Mouse (Mus musculus) natural killer cell, adult 2 months (primary cell): ENCODE data around the gene Tex33.
A peak's percentile ranks its signal among the peaks of the same experiment; 100 is the strongest.

Experiments used
- DNase-seq, 2 experiments: peaks; one replicate each; pipeline ENCODE4 v3.0.0; 2022; ENCODE audit warnings: low spot score in 2 of 2

Tex33 gene

GRCm38 (mm10) chr15:78416937-78417336 is 21.2 kb upstream of the Tex33 start:
- DNase-seq: no peak

GRCm38 (mm10) chr15:78414157-78414556 is 18.4 kb upstream of the Tex33 start:
- no peak for DNase-seq

GRCm38 (mm10) chr15:78413719-78414117 is 18.0 kb upstream of the Tex33 start:
- DNase-seq: no peak

- no peak for DNase-seq
Observed at GRCm38 (mm10) chr15:78413083-78413718, 17.5 kb upstream of the Tex33 start.

DNA sequence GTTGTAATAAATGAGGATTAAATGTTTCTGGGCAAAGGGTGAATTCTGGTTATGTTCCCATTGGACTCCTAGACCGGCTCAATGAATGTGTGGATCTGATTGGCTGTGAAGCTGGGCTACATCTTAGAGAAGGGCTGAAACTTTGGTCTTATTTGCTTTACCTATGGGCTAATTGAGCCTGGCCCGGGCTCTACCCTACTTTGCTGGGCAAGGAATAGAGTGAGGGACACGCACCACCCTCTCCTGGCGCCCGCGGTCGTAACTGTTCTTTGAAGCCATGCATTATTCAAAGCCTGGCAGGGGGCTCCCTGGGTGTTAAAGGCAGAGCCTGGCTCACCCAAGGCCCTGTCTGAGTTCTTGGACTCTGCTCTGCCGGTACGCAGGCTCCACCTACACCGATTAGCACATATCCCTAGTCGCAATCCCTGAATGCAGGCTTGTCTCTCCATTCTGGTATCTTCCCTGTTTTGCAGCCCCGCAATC is 13.9 kb upstream of the Tex33 start:
- no peak for DNase-seq

- DNase-seq: peak; percentile 81 to 86
Observed at GRCm38 (mm10) chr15:78406293-78406934, 10.7 kb upstream of the Tex33 start, which contains the start of gene Mpst. TSS of gene Mpst (plus strand) at chr15:78406416.

DNA sequence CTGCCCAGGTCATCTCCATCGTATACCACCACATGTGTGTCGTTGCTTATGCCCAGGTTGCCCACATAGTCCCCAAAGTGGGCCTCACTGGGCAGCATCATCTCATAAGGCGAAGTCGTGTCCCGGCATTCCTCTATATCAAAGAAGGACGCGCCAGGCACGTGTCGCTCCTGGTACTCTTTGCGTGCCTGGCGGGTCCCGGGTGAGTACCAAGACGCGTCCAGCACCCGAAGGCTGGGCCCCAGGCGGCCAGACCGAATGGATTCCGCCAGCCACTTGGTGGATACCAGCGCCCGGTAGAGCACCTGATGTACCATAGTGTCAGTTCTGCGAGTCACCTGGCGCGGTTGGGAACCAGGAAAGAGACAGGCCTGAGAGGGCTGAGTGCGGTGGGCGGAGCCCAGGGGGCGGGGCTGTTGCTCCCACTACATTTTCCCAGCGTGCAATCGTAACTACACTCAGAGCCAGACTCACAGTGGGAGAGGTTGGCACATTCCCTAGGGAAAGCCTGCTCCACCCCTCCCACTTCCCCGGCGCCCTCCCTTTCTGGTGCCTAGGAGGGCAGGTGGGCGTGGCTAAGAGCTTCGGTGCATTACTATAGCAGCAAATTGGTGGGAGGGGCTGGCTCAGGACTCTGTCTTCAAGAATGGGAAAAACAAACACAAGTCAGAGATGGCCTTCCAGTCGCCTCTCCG is 10.0 kb upstream of the Tex33 start, which contains the start of gene Tst:
Gene Tst, minus strand, starts transcription at position 391 of the 695 bp plus-strand sequence.
- DNase-seq: peak; percentile 28 to 49

DNA sequence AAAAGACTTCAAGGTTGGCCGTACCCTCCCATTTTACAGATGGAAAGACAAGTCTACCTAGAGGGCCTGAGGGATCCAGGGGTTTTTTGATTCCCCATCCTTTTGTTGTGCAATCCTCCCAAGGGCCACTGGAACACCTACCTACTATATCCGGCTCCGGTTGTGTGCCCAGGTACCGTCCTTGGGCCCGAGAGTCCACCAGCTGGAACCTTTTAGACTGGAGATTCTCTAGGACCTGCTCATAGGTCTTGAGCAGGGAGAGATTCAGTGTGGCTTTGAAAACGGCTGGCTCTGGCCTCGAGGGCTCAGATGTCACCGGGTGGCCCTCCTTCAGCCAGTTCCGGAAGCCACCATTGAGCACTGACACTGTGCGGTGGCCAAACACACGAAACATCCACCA is 9.4 kb upstream of the Tex33 start:
- no peak for DNase-seq

DNA sequence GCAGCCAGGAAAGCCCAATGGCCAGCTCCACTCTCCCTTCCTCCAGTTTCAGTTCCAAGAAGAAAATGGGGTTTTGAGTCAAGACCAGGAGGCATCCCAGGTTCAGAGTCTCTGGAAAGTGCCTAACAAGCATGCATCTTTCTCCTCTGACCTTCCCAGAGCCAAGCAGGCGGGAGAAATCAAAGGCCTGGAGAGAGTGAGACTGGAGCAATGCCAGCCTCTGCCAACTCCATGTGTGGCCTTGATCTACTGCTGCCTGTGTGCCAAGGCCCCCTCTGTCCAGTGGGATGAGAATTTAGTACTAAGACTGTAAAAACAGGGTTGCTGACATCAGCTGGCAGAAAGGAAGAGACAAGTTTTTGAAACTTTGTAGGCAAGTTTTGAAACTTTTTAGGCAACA is 8.2 kb upstream of the Tex33 start:
- DNase-seq: no peak

DNA sequence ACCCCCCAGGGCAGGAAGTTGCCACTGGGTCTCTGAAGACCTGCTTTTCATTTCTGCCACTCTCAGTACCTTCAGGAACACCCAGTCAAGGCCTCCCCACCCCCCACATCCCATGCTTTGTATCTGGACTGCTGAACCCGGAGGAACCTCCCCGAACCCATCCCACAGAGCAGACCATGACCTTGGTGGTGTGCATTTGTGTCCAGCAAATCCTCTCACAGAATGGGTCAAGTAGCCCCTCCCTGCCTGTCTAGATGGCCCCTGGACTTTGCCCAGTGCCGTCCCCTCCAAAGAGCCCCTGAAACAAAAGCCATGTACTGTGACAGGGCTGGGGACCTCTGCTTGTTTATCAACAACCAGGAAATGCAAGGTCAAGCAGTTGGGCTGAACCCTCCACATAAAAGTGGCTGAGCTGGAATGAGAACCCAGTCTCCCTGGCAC is 7.6 kb upstream of the Tex33 start:
- DNase-seq: no peak

GRCm38 (mm10) chr15:78402423-78402822 is 6.7 kb upstream of the Tex33 start:
- DNase-seq: no peak

DNA sequence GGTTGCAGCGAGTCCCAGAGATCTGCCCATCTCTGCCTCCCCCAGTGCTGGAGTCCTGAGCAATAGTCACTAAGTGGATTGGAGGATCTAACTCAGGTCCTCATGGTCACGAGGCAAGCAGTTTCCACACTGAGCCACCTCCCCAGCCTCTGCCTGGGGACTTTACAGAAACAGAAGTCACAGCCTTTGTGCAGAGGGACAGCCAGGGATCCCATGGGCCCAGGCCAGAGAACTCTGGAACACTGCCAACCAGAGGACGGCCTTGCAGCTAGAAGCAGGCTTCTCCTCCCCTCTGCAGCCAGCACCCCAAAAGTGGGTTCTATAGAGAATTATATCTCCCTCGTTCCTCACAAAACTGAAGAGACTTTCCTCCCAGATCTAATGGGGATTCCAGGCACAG is 6.2 kb upstream of the Tex33 start:
- DNase-seq: no peak

DNA sequence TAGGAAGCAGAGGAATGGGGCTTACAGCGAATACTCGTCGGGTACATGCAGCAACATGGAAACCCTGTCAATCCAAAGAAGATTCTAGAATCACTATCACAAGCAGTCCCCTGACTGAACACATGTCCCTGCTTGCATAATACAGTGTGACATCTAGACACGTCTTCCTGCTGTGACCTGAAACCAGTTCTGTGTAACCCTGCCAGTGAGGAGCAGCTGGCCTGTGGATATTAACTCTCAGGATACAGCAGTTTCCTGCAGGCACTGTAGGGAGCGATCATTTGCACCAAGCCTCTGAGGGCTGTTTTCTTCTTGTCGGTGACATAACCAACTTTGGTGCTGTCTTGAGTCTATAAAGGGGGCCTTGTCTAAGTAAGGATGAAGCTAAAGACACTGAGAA is 5.6 kb upstream of the Tex33 start:
- no peak for DNase-seq

- DNase-seq: no peak
Observed at GRCm38 (mm10) chr15:78390855-78391254, 4.9 kb downstream of the Tex33 start.

GRCm38 (mm10) chr15:78385564-78385963 is 10.1 kb downstream of the Tex33 start:
- DNase-seq: no peak

GRCm38 (mm10) chr15:78384220-78385116 is 11.2 kb downstream of the Tex33 start:
- no peak for DNase-seq

DNA sequence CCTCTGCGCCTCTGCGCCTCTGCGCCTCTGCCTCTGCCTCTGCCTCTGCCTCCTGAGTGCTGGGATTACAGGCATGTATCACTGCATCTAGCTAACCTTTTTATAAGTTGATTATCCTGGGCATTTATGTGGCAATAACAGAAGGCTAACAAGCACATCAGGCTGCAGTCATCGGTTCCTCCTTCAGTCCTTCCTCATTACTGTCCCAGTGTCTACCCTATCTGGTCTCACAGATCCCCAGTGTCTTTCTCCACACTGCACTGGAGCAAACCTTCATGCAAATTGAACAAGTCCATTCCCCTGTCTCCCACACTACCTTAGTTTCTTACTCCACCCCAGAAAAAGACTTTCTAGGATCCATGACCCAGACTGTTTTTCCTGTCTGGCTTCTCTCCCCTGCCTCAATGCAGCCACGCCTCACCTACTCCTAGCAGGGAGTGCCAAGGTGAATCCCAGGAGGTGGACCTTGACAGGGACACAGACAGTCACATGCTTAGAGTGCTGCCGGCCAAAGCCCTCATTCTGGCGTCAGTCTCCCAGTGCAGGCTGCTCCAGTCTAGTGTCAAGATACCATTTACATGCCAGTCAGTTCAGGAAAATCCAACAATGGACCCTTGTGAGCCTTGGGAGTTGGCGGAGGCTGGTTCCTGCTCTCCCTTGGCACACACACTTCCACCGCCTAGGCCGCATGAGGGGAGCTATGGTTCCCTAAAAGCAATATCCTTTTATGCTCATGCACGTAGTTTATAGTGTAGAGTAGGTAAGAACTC is 12.1 kb downstream of the Tex33 start:
- DNase-seq: no peak

DNA sequence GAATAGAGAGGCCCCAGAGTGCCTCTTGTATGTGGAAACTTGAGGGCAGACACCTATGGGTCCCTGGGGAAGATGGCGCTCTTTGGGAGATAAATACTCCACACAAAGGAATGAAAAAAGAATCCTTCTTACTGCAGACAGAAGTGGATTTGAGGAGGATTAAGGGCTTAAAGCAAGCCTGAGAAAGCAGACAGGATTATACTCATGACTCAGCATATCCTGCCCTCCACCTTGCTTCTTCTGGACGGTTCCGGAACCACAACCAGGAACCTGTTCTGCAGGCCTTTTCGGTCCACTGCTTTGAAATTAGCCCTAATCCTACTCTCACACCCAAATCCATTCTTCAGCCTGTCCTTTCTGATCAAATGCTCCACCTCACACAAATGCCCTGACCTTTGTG is 13.6 kb downstream of the Tex33 start:
- DNase-seq: no peak

DNA sequence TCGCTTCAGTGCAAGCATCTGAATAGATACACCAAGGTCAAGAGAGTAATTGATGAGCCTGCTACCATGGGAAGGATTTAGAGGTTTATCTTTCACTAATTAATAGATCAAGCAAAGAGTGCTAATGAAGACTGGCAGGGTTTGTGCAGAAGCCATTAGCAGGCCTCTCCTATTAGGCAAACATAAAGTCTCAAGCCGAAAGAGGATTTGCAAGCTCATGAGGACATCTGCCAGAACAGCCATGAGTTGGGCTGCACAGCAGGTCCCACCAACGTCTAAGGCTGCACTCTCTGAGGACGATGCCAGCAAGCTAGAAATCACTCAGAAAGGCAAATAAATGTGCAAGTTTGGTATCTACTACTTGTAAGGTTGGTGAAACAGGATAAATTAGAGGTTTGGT is 15.0 kb downstream of the Tex33 start:
- DNase-seq: no peak

DNA sequence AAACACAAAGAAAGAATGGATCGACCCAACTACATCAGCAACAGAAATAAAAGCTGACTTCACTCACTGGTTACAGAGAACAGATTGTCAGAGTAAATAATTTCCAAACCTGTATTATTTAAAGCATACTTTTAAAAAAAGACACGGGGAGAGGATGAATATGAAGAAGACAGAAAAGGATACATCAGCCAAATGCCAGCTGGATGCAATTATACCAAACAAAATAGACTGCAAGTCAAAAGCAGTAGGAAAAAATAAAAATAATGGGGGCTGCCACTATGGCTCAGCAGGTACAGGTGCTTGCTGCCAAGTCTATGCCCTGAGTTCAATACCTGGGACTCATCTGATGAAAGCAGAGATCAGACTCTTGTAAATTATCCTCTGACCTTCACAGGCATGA is 15.5 kb downstream of the Tex33 start:
- no peak for DNase-seq

- no peak for DNase-seq
Observed at GRCm38 (mm10) chr15:78378556-78378955, 17.2 kb downstream of the Tex33 start.
